Comparison of ENCODE assay signal across 9 mouse cellular contexts in the genomic region with DNA sequence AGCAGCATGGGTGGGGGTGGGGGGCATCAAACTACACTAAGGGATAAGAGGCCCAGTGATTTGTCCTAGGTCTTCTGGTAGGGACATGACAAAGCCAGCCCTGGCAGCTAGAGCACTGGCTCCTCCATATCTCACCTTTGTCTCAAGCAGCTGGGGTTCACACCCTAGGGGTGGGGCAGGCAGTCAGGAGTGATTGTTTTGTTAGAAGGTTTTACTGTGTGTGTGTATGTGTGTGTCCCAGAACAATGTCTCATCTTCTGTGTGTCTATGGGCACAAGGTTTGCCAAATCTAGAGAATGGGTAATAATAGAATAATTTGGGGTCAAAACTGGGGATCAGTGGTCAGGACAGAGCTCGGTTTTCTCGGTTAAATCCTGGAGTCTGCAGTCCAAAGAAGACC. TPM values are rescaled to one million over a fixed set of nuclear protein-coding genes. Genes with fewer than 3 reads are reported as not detected.
A peak's percentile ranks its signal among the peaks of the same experiment; 100 is the strongest.
DNase-seq lines count a peak whose midpoint lies in the region; ATAC-seq lines count a peak whose summit lies in the region.
"Had no signal": no experiment of that assay in that cellular context is flagged by ENCODE, and none has a peak within 500 bp of the region (broad histone marks: within the 10 kb centered on the region; RNA-seq: fewer than 3 reads in every experiment).

No protein-coding gene starts in this region.

- peaks cover 0 to 8% of the 10 kb centered on the region in 2 experiments; a peak in 3 of 4 replicates for H3K4me1 ChIP-seq in heart, embryonic 14.5 days (ENCODE audit: control insufficient read depth in 2 of 2, insufficient read depth in 2 of 2, low read length in 2 of 2)
- no peaks in the 10 kb centered on the region for H3K4me1 ChIP-seq in brown adipose tissue, adult 24 weeks (ENCODE audit: control insufficient read depth, insufficient read depth, insufficient read length, low read length)
- H3K4me1 ChIP-seq in hindbrain, embryonic 13.5 days (replicated peaks) = peaks cover 20% of the 10 kb centered on the region
- peaks cover 7% of the 10 kb centered on the region for H3K4me1 ChIP-seq in midbrain, embryonic 11.5 days (ENCODE audit: control insufficient read depth, insufficient read depth, low read length)

- H3K27ac ChIP-seq in heart, embryonic 14.5 days (replicated peaks in 1 of 2; ENCODE audit: control insufficient read depth in 1 of 2, insufficient read depth in 1 of 2, low read depth in 2 of 2, low read length in 2 of 2) = no peak overlapping the region
- H3K27ac ChIP-seq in brown adipose tissue, adult 24 weeks (replicated peaks; ENCODE audit: low read depth, low read length) = no peak overlapping the region
- peak overlapping the region; percentile 95 for H3K27ac ChIP-seq in hindbrain, embryonic 13.5 days
- no peak overlapping the region for H3K27ac ChIP-seq in midbrain, embryonic 11.5 days (ENCODE audit: low read depth, low read length)

- no peaks in the 10 kb centered on the region for H3K36me3 ChIP-seq in heart, embryonic 14.5 days (ENCODE audit: control insufficient read depth, insufficient read depth, low read length)
- H3K36me3 ChIP-seq in hindbrain, embryonic 13.5 days = peaks cover 14% of the 10 kb centered on the region
- H3K36me3 ChIP-seq in midbrain, embryonic 11.5 days (ENCODE audit: control insufficient read depth, insufficient read depth, low read length) = no peaks in the 10 kb centered on the region

- H3K9me3 ChIP-seq in heart, embryonic 14.5 days (ENCODE audit: control insufficient read depth, low read length) = no peaks in the 10 kb centered on the region
- H3K9me3 ChIP-seq in hindbrain, embryonic 13.5 days = no peaks in the 10 kb centered on the region
- H3K9me3 ChIP-seq in midbrain, embryonic 11.5 days (ENCODE audit: control insufficient read depth, low read length) = no peaks in the 10 kb centered on the region

- 0% methylated on average over 2 of the region's 2 CpGs for WGBS in heart, embryonic 14.5 days
- 2% methylated on average over 2 of the region's 2 CpGs for WGBS in hindbrain, embryonic 13.5 days
- 2% methylated on average over 2 of the region's 2 CpGs for WGBS in midbrain, embryonic 11.5 days

- ATAC-seq in heart, embryonic 14.5 days (ENCODE audit: insufficient number of reproducible peaks, insufficient read depth, low FRiP score, low read depth) = no peak
- ATAC-seq in hindbrain, embryonic 13.5 days (ENCODE audit: low FRiP score) = peak; percentile 26; the same call in 1 of the 2 replicates
- no peak for ATAC-seq in midbrain, embryonic 11.5 days (ENCODE audit: low FRiP score)
- no peak for ATAC-seq in megakaryocyte progenitor cell, adult 5-6 weeks (replicated peaks; ENCODE audit: poor library complexity)

- H3K9ac ChIP-seq in heart, embryonic 14.5 days (ENCODE audit: low read length) = no peak overlapping the region
- H3K9ac ChIP-seq in hindbrain, embryonic 13.5 days = peak overlapping the region; percentile 93
- peak overlapping the region; percentile 69 for H3K9ac ChIP-seq in midbrain, embryonic 11.5 days (ENCODE audit: low read length)

- peaks cover 34% of the 10 kb centered on the region for H3K27me3 ChIP-seq in heart, embryonic 14.5 days (ENCODE audit: control insufficient read depth, insufficient read depth, low read length)
- H3K27me3 ChIP-seq in hindbrain, embryonic 13.5 days = peaks cover 20% of the 10 kb centered on the region; the same call in 1 of the 2 replicates
- no peaks in the 10 kb centered on the region; the same call in 1 of the 2 replicates for H3K27me3 ChIP-seq in midbrain, embryonic 11.5 days (ENCODE audit: control insufficient read depth, insufficient read depth, low read length)

- DNase-seq in heart, adult 9 months (ENCODE audit: low spot score in 2 of 2) = no peak
- no peak for DNase-seq in midbrain, embryonic 11.5 days (ENCODE audit: low spot score, missing footprints)
- DNase-seq in adrenal gland, postnatal 25 days = no peak
- DNase-seq in adrenal gland, postnatal 36 days = no peak
- DNase-seq: lung, adult 18-20 months had no signal

- H3K4me3 ChIP-seq in heart, embryonic 14.5 days (ENCODE audit: control insufficient read depth in 1 of 2, insufficient read depth in 1 of 2, low read depth in 1 of 2, low read length in 2 of 2) = peak overlapping the region; percentile 50 to 55
- H3K4me3 ChIP-seq in brown adipose tissue, adult 24 weeks (ENCODE audit: insufficient read depth, low read depth, low read length) = peak overlapping the region; percentile 48; the same call in 1 of the 2 replicates
- H3K4me3 ChIP-seq in hindbrain, embryonic 13.5 days = peak overlapping the region; percentile 72
- H3K4me3 ChIP-seq in midbrain, embryonic 11.5 days (ENCODE audit: low read depth, low read length) = peak overlapping the region; percentile 59

- peak overlapping the region; percentile 87 for H3K4me2 ChIP-seq in heart, embryonic 14.5 days (ENCODE audit: low read length)
- peak overlapping the region; percentile 80 for H3K4me2 ChIP-seq in hindbrain, embryonic 13.5 days
- H3K4me2 ChIP-seq in midbrain, embryonic 11.5 days = peak overlapping the region; percentile 95

RNA-seq across cellular contexts. Expression of a gene that starts 0.4 kb away (rescaled TPM):
- 0.30 TPM in 1 of 2 replicates, not detected in the other for polyA plus RNA-seq in heart, embryonic 14.5 days (2014; fragmentation: Nextera tagmentation; extraction: Ambion mirVana)
- polyA plus RNA-seq in brown adipose tissue, adult 24 weeks (2012; ENCODE audit: insufficient read depth, insufficient read length, missing spikeins) = not detected in 2 replicates
- polyA plus RNA-seq in hindbrain, embryonic 13.5 days (2015; fragmentation: Nextera tagmentation; extraction: Ambion mirVana) = 49.5 and 50.6 TPM in 2 replicates
- 7.2 and 7.7 TPM in 2 replicates for polyA plus RNA-seq in midbrain, embryonic 11.5 days (2014; fragmentation: Nextera tagmentation; extraction: Ambion mirVana)
- not detected in 2 replicates for total RNA-seq in megakaryocyte progenitor cell, adult 5-6 weeks (2015)
- not detected in 2 replicates for total RNA-seq in megakaryocyte progenitor cell, adult 5-6 weeks (2017)
- 1.6 and 3.7 TPM in 2 replicates for total RNA-seq in adrenal gland, postnatal 25 days (2021)
- 1 to 10 TPM; 1.5 to 1.6 TPM for total RNA-seq in adrenal gland, postnatal 36 days (2021)

RNA-seq across cellular contexts. Expression of a gene that starts 4.3 kb away (rescaled TPM):
- polyA plus RNA-seq in heart, embryonic 14.5 days (2014; fragmentation: Nextera tagmentation; extraction: Ambion mirVana) = 0.16 TPM in 1 of 2 replicates, not detected in the other
- not detected in 2 replicates for polyA plus RNA-seq in brown adipose tissue, adult 24 weeks (2012; ENCODE audit: insufficient read depth, insufficient read length, missing spikeins)
- 2.3 TPM in 2 replicates for polyA plus RNA-seq in hindbrain, embryonic 13.5 days (2015; fragmentation: Nextera tagmentation; extraction: Ambion mirVana)
- polyA plus RNA-seq in midbrain, embryonic 11.5 days (2014; fragmentation: Nextera tagmentation; extraction: Ambion mirVana) = 1.1 and 1.2 TPM in 2 replicates
- not detected in 2 replicates for total RNA-seq in megakaryocyte progenitor cell, adult 5-6 weeks (2015)
- not detected in 2 replicates for total RNA-seq in megakaryocyte progenitor cell, adult 5-6 weeks (2017)
- total RNA-seq in adrenal gland, postnatal 25 days (2021) = not detected in 2 replicates
- total RNA-seq in adrenal gland, postnatal 36 days (2021) = not detected

RNA-seq across cellular contexts. Expression of a gene that starts 7.7 kb away (rescaled TPM):
- 130 and 142 TPM in 2 replicates for polyA plus RNA-seq in heart, embryonic 14.5 days (2014; fragmentation: Nextera tagmentation; extraction: Ambion mirVana)
- polyA plus RNA-seq in brown adipose tissue, adult 24 weeks (2012; ENCODE audit: insufficient read depth, insufficient read length, missing spikeins) = 1.6 and 4.8 TPM in 2 replicates
- polyA plus RNA-seq in hindbrain, embryonic 13.5 days (2015; fragmentation: Nextera tagmentation; extraction: Ambion mirVana) = 619 and 632 TPM in 2 replicates
- polyA plus RNA-seq in midbrain, embryonic 11.5 days (2014; fragmentation: Nextera tagmentation; extraction: Ambion mirVana) = 306 and 332 TPM in 2 replicates
- total RNA-seq in megakaryocyte progenitor cell, adult 5-6 weeks (2015) = 10.9 and 20.0 TPM in 2 replicates
- 14.7 and 15.0 TPM in 2 replicates for total RNA-seq in megakaryocyte progenitor cell, adult 5-6 weeks (2017)
- total RNA-seq in adrenal gland, postnatal 25 days (2021) = 31.9 and 35.8 TPM in 2 replicates
- 10 to 100 TPM; 32.7 to 34.0 TPM for total RNA-seq in adrenal gland, postnatal 36 days (2021)

RNA-seq across cellular contexts. Expression of a gene that starts 11.5 kb away (rescaled TPM):
- polyA plus RNA-seq in heart, embryonic 14.5 days (2014; fragmentation: Nextera tagmentation; extraction: Ambion mirVana) = 6.8 and 7.9 TPM in 2 replicates
- 12.7 and 14.3 TPM in 2 replicates for polyA plus RNA-seq in brown adipose tissue, adult 24 weeks (2012; ENCODE audit: insufficient read depth, insufficient read length, missing spikeins)
- 18.7 and 20.4 TPM in 2 replicates for polyA plus RNA-seq in hindbrain, embryonic 13.5 days (2015; fragmentation: Nextera tagmentation; extraction: Ambion mirVana)
- 9.1 and 10.3 TPM in 2 replicates for polyA plus RNA-seq in midbrain, embryonic 11.5 days (2014; fragmentation: Nextera tagmentation; extraction: Ambion mirVana)
- total RNA-seq in megakaryocyte progenitor cell, adult 5-6 weeks (2015) = 2.2 and 2.5 TPM in 2 replicates
- total RNA-seq in megakaryocyte progenitor cell, adult 5-6 weeks (2017) = 3.5 and 3.9 TPM in 2 replicates
- 56.9 and 77.1 TPM in 2 replicates for total RNA-seq in adrenal gland, postnatal 25 days (2021)
- total RNA-seq in adrenal gland, postnatal 36 days (2021) = 10 to 100 TPM; 43.7 to 51.3 TPM

RNA-seq across cellular contexts. Expression of a gene that starts 38.0 kb away (rescaled TPM):
- 25.4 and 28.4 TPM in 2 replicates for polyA plus RNA-seq in heart, embryonic 14.5 days (2014; fragmentation: Nextera tagmentation; extraction: Ambion mirVana)
- polyA plus RNA-seq in brown adipose tissue, adult 24 weeks (2012; ENCODE audit: insufficient read depth, insufficient read length, missing spikeins) = 25.2 and 31.3 TPM in 2 replicates
- 36.9 and 42.4 TPM in 2 replicates for polyA plus RNA-seq in hindbrain, embryonic 13.5 days (2015; fragmentation: Nextera tagmentation; extraction: Ambion mirVana)
- polyA plus RNA-seq in midbrain, embryonic 11.5 days (2014; fragmentation: Nextera tagmentation; extraction: Ambion mirVana) = 25.5 and 29.7 TPM in 2 replicates
- 67.4 and 67.8 TPM in 2 replicates for total RNA-seq in megakaryocyte progenitor cell, adult 5-6 weeks (2015)
- 19.0 and 24.4 TPM in 2 replicates for total RNA-seq in megakaryocyte progenitor cell, adult 5-6 weeks (2017)
- total RNA-seq in adrenal gland, postnatal 25 days (2021) = 134 and 146 TPM in 2 replicates
- total RNA-seq in adrenal gland, postnatal 36 days (2021) = 100 to 1,000 TPM in 1 of 2 experiments, 10 to 100 TPM in 1; 94.8 to 116 TPM

Comparison
In these comparisons a context has a peak if more than half of its experiments do, and no peak if none do; other contexts are left out.
1. RNA of a gene that starts 7.7 kb away (polyA plus RNA-seq): 619 to 632 TPM in hindbrain, embryonic 13.5 days, 306 to 332 TPM in midbrain, embryonic 11.5 days and 130 to 142 TPM in heart, embryonic 14.5 days; 1.6 to 4.8 TPM in brown adipose tissue, adult 24 weeks; every median in the first group is over 10 times any median in the second.
2. Peak in every context shown above with its lines, with median percentiles within 50 percentile points of each other: H3K4me2 ChIP-seq and H3K4me3 ChIP-seq.